13 mouse cellular contexts compared by ENCODE assay signal in the genomic region with DNA sequence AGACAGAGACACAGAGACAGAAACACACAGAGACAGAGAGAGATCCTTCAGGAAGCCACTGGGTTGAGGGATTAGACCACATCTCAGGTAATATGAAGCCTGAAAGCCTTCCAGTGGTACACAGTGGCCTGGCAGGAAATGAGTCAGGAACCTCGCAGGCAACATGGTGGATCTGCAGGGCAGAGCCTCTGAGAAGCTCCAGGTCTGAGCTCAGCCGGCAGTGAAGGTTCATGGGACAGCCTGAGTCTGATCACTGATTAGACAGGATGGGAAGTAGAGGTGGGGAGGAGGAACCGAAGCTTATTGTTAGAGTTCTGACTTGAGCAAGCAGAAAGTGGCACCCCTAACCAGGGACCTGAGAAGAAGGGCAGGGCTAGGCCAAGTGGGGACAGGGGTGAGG.
"Had no signal": no experiment of that assay in that cellular context is flagged by ENCODE, and none has a peak within 500 bp of the region (broad histone marks: within the 10 kb centered on the region; RNA-seq: fewer than 3 reads in every experiment).

No protein-coding gene starts in this region.

- H3K36me3 ChIP-seq: kidney, embryonic 15.5 days; limb, embryonic 15.5 days; liver, embryonic 12.5 days; midbrain, embryonic 15.5 days; neural tube, embryonic 12.5 days had no signal

- H3K4me2 ChIP-seq: kidney, embryonic 15.5 days; limb, embryonic 15.5 days; liver, embryonic 12.5 days; lung, embryonic 14.5 days; midbrain, embryonic 15.5 days; neural tube, embryonic 12.5 days had no signal

- ATAC-seq: liver, embryonic 12.5 days; midbrain, embryonic 15.5 days had no signal

- DNase-seq: kidney, adult 2 months; kidney, postnatal 14 days; lung, embryonic 14.5 days; lung, postnatal 10 days; lung, postnatal 4 days; right cerebral cortex, postnatal 25 days; thymus, adult 18-20 months; thymus, postnatal 14 days had no signal

- H3K4me3 ChIP-seq: kidney, embryonic 15.5 days; limb, embryonic 15.5 days; liver, embryonic 12.5 days; midbrain, embryonic 15.5 days; neural tube, embryonic 12.5 days had no signal

- H3K4me1 ChIP-seq: liver, embryonic 12.5 days; neural tube, embryonic 12.5 days had no signal

- H3K9me3 ChIP-seq: kidney, embryonic 15.5 days; limb, embryonic 15.5 days; liver, embryonic 12.5 days; midbrain, embryonic 15.5 days; neural tube, embryonic 12.5 days had no signal

- H3K27ac ChIP-seq: kidney, embryonic 15.5 days; limb, embryonic 15.5 days; liver, embryonic 12.5 days; midbrain, embryonic 15.5 days; neural tube, embryonic 12.5 days had no signal

- H3K9ac ChIP-seq: kidney, embryonic 15.5 days; limb, embryonic 15.5 days; liver, embryonic 12.5 days; lung, embryonic 14.5 days; midbrain, embryonic 15.5 days; neural tube, embryonic 12.5 days had no signal

- H3K27me3 ChIP-seq: kidney, embryonic 15.5 days; limb, embryonic 15.5 days; midbrain, embryonic 15.5 days; neural tube, embryonic 12.5 days had no signal
